Mouse (Mus musculus): ENCODE results near the gene Cherp.

- TF ChIP-seq CTCF (IDR thresholded peaks at IDR 0.05), result no peak
- TF ChIP-seq EP300 (IDR thresholded peaks at IDR 0.05), result no peak
These were observed 18.4 kb upstream of the Cherp start for GRCm38 (mm10) chr8:72493381-72493780.
